Mouse (Mus musculus): ENCODE measurements around the gene Itgam. TPM values are rescaled to one million over a fixed set of nuclear protein-coding genes. Genes with fewer than 3 reads are reported as not detected.
"Not testable (repeated sequence)": the region's sequence is repeated elsewhere in the genome, so short reads cannot be mapped to it uniquely, and the experiment has no call there.

Itgam gene
- total RNA-seq, 1 experiment from 2014 or later, result 4.2 TPM

- DNase-seq, result no peak
These were observed 69.7 kb downstream of the Itgam start for GRCm38 (mm10) chr7:128132148-128132547.

- no peak for DNase-seq
These were observed 71.2 kb downstream of the Itgam start for GRCm38 (mm10) chr7:128133596-128133995.

- DNase-seq, result no peak
These were observed 74.5 kb downstream of the Itgam start for GRCm38 (mm10) chr7:128136927-128137326.

GRCm38 (mm10) chr7:128139611-128140010, 77.2 kb downstream of the Itgam start:
- DNase-seq, result no peak

GRCm38 (mm10) chr7:128150970-128151369, 88.5 kb downstream of the Itgam start:
- DNase-seq, result no peak

GRCm38 (mm10) chr7:128154076-128154475, 91.6 kb downstream of the Itgam start, which contains the start of gene Itgad:
Itgad (plus strand) TSS chr7:128154376.
- DNase-seq, result no peak

GRCm38 (mm10) chr7:128154924-128155323, 92.5 kb downstream of the Itgam start:
- peak; percentile 11 for DNase-seq

- DNase-seq, result not testable (repeated sequence)
These were observed 96.4 kb downstream of the Itgam start for GRCm38 (mm10) chr7:128158688-128159354.

GRCm38 (mm10) chr7:128164001-128164400, 101.6 kb downstream of the Itgam start:
- no peak for DNase-seq

GRCm38 (mm10) chr7:128166391-128166790, 104.0 kb downstream of the Itgam start:
- no peak for DNase-seq

Other genes starting within 250 kb of the Itgam start
- 84.5 and 85.0 TPM in 2 replicates for gene Stx4a, start 238.3 kb upstream of the Itgam start, total RNA-seq (2021)
- gene Stx1b, start 238.1 kb upstream of the Itgam start, total RNA-seq (2021), result 7.8 and 9.9 TPM in 2 replicates
- gene Zfp646, start 186.4 kb upstream of the Itgam start, total RNA-seq (2021), result 32.1 and 36.7 TPM in 2 replicates
- 8.3 and 12.0 TPM in 2 replicates for gene Zfp668, start 185.8 kb upstream of the Itgam start, total RNA-seq (2021)
- 0.70 and 0.94 TPM in 2 replicates for gene Prss53, start 171.7 kb upstream of the Itgam start, total RNA-seq (2021)
- not detected in 2 replicates for gene Gm21974, start 167.2 kb upstream of the Itgam start, total RNA-seq (2021)
- gene Vkorc1, start 167.0 kb upstream of the Itgam start, total RNA-seq (2021), result 60.7 and 92.8 TPM in 2 replicates
- 130 and 135 TPM in 2 replicates for gene Bckdk, start 158.6 kb upstream of the Itgam start, total RNA-seq (2021)
- 24.0 and 25.5 TPM in 2 replicates for gene Kat8, start 150.1 kb upstream of the Itgam start, total RNA-seq (2021)
- gene Prss8, start 132.5 kb upstream of the Itgam start, total RNA-seq (2021), result 0.22 and 0.30 TPM in 2 replicates
- 12.5 and 13.1 TPM in 2 replicates for gene Prss36, start 115.9 kb upstream of the Itgam start, total RNA-seq (2021)
- gene Fus, start 95.2 kb upstream of the Itgam start, total RNA-seq (2021), result 275 and 322 TPM in 2 replicates
- gene Pycard, start 68.8 kb upstream of the Itgam start, total RNA-seq (2021), result 3.4 and 10.1 TPM in 2 replicates
- gene Trim72, start 58.7 kb upstream of the Itgam start, total RNA-seq (2021), result not detected in 2 replicates
- not detected in 2 replicates for gene Gm49368, start within 50 bp of the Itgam start, total RNA-seq (2021)
- 0.41 and 2.1 TPM in 2 replicates for gene Itgax, start 66.9 kb downstream of the Itgam start, total RNA-seq (2021)
- 0.45 and 0.93 TPM in 2 replicates for gene Itgad, start 91.7 kb downstream of the Itgam start, total RNA-seq (2021)
- not detected in 2 replicates for gene Cox6a2, start 143.7 kb downstream of the Itgam start, total RNA-seq (2021)
- 16.2 and 18.7 TPM in 2 replicates for gene Armc5, start 174.7 kb downstream of the Itgam start, total RNA-seq (2021)
- 6.9 and 7.2 TPM in 2 replicates for gene 9130023H24Rik, start 175.4 kb downstream of the Itgam start, total RNA-seq (2021)
- 30.0 and 32.3 TPM in 2 replicates for gene Tgfb1i1, start 184.2 kb downstream of the Itgam start, total RNA-seq (2021)
- not detected in 2 replicates for gene Slc5a2, start 203.0 kb downstream of the Itgam start, total RNA-seq (2021)
- 25.9 and 26.3 TPM in 2 replicates for gene BC017158, start 235.5 kb downstream of the Itgam start, total RNA-seq (2021)